Mouse (Mus musculus): ENCODE data around the gene Mmgt1.

- TF ChIP-seq GATA1 (IDR thresholded peaks at IDR 0.05; ENCODE audit: borderline replicate concordance, low read length) (no peak), FLI1 (IDR thresholded peaks at IDR 0.05; ENCODE audit: low read length) (no peak)
These were observed 44.3 kb downstream of the Mmgt1 start for GRCm38 (mm10) chrX:56553584-56553983.

All from megakaryocyte, embryonic 14.5 days (primary cell).